Comparison of ENCODE assay signal across 13 mouse cellular contexts in the genomic region with DNA sequence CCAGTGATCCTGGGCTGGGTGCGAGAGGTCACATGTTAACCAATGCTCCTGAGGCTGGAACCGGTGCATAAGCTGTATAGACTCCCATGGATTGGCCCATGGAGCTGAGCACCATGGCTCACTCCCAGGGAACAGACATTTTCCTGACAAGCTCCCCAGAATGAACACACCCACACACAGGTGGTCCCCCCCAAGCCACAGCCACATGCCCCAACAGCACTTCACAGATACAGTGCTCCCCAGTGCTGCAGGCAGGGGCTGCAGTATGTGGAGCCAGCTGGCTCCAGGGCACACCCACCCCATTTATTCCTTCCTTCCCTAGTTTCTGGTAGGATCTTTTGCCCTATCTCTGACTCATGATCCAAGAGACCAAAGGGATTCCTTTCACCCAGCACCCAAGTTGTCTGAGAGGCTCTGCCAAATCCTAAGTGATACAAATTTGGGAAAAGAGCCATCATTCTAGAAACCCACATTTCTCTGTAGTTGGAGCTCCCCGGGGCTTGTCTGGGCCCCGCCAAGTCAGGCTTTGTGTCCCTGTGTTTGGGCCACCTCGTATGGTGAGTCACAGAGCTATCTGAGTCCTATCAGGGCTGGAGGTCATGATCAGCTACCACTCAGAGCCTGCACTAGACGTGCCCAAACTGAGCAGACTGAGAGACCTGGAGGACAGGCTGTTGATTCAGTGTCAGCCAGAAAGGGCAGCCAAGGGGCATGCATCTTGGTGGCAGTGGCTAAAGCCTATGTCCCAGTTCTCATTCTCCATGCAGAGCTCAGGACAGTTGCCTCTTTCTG. TPM values are rescaled to one million over a fixed set of nuclear protein-coding genes. Genes with fewer than 3 reads are reported as not detected.
DNase-seq lines count a peak whose midpoint lies in the region; ATAC-seq and TF ChIP-seq lines count a peak whose summit lies in the region.
"Had no signal": no experiment of that assay in that cellular context is flagged by ENCODE, and none has a peak within 500 bp of the region (broad histone marks: within the 10 kb centered on the region; RNA-seq: fewer than 3 reads in every experiment).

No protein-coding gene starts in this region.

- H3K9ac ChIP-seq in heart, adult 2 months (ENCODE audit: low read depth, low read length): no peak overlapping the region
- H3K9ac ChIP-seq in limb, embryonic 11.5 days (ENCODE audit: low read length): no peak overlapping the region
- H3K9ac ChIP-seq: liver, embryonic 15.5 days; midbrain, embryonic 15.5 days; neural tube, embryonic 13.5 days had no signal

- no peak for TF ChIP-seq POLR2A in heart, adult 2 months (IDR thresholded peaks at IDR 0.05; ENCODE audit: insufficient read depth, low read depth, low read length)

- peak; percentile 29 to 60 for DNase-seq in heart, adult 2 months
- no peak for DNase-seq in heart, postnatal 25 days (ENCODE audit: low spot score)
- DNase-seq in adipocyte (ENCODE audit: low spot score): peak; percentile 8
- DNase-seq in fat pad, adult 2 months (ENCODE audit: extremely low read depth, low read depth, low spot score): peak; percentile 83
- no peak for DNase-seq in limb, embryonic 11.5 days (ENCODE audit: low spot score)
- DNase-seq in spleen, postnatal 14 days (ENCODE audit: low spot score in 2 of 2): no peak
- no peak for DNase-seq in lung, postnatal 36 days
- DNase-seq: lung, postnatal 4 days had no signal

- intact Hi-C loops in heart, adult 2 months (cut with DNase I): loop anchor here (2.0 kb wide), 1 partner anchor 17 kb away; no protein-coding TSS in a partner anchor
- intact Hi-C loops in heart, postnatal 25 days (cut with DNase I): loop anchor here (2.0 kb wide), 1 partner anchor 29 kb away; no protein-coding TSS in a partner anchor

- TF ChIP-seq EP300 in heart, adult 2 months (IDR thresholded peaks at IDR 0.05; ENCODE audit: insufficient read depth, low read depth, low read length): no peak

- no peaks in the 10 kb centered on the region for H3K36me3 ChIP-seq in heart, adult 2 months (ENCODE audit: control insufficient read depth, insufficient read depth, low read length)
- H3K36me3 ChIP-seq in limb, embryonic 11.5 days (ENCODE audit: control insufficient read depth, insufficient read depth, low read length): no peaks in the 10 kb centered on the region
- H3K36me3 ChIP-seq: G1E; liver, embryonic 15.5 days; midbrain, embryonic 15.5 days; neural tube, embryonic 13.5 days had no signal

- peaks cover 5% of the 10 kb centered on the region for H3K4me1 ChIP-seq in heart, adult 2 months (ENCODE audit: control insufficient read depth, insufficient read depth, low read length)
- H3K4me1 ChIP-seq in limb, embryonic 11.5 days (ENCODE audit: control insufficient read depth, insufficient read depth, low read length): peaks cover 15% of the 10 kb centered on the region
- H3K4me1 ChIP-seq: liver, embryonic 15.5 days had no signal

- H3K9me3 ChIP-seq in limb, embryonic 11.5 days (ENCODE audit: control insufficient read depth, low read length): no peaks in the 10 kb centered on the region
- H3K9me3 ChIP-seq: G1E; liver, embryonic 15.5 days; midbrain, embryonic 15.5 days; neural tube, embryonic 13.5 days had no signal

- 0 out of 2 replicates have a peak, but pooled peaks have one; percentile 19 for ATAC-seq in limb, embryonic 11.5 days (ENCODE audit: insufficient number of reproducible peaks, low FRiP score, low TSS enrichment, low read depth)
- ATAC-seq: hindbrain, postnatal 0 days; midbrain, embryonic 15.5 days had no signal

- WGBS in heart, adult 2 months: 56% methylated on average over 6 of the region's 6 CpGs
- 77% methylated on average over 6 of the region's 6 CpGs for WGBS in limb, embryonic 11.5 days

- H3K4me3 ChIP-seq in heart, adult 2 months: no peak overlapping the region
- no peak overlapping the region for H3K4me3 ChIP-seq in limb, embryonic 11.5 days (ENCODE audit: low read depth, low read length)
- H3K4me3 ChIP-seq: liver, embryonic 15.5 days; midbrain, embryonic 15.5 days; neural tube, embryonic 13.5 days had no signal

- no peaks in the 10 kb centered on the region for H3K79me2 ChIP-seq in heart, adult 2 months (replicated peaks; ENCODE audit: control insufficient read depth, insufficient read depth, low read length)

- no peak overlapping the region for H3K4me2 ChIP-seq in limb, embryonic 11.5 days (ENCODE audit: low read depth, severe bottlenecking)
- H3K4me2 ChIP-seq: liver, embryonic 15.5 days; midbrain, embryonic 15.5 days; neural tube, embryonic 13.5 days had no signal

- no peak overlapping the region for H3K27ac ChIP-seq in heart, adult 2 months
- no peak overlapping the region for H3K27ac ChIP-seq in limb, embryonic 11.5 days (replicated peaks; ENCODE audit: low read depth, low read length)
- H3K27ac ChIP-seq: hindbrain, postnatal 0 days; liver, embryonic 15.5 days; midbrain, embryonic 15.5 days; neural tube, embryonic 13.5 days had no signal

- no peak for TF ChIP-seq CTCF in heart, adult 2 months (IDR thresholded peaks at IDR 0.05)

- no peaks in the 10 kb centered on the region for H3K27me3 ChIP-seq in heart, adult 2 months (ENCODE audit: control insufficient read depth, insufficient read depth, low read length)
- H3K27me3 ChIP-seq in limb, embryonic 11.5 days (ENCODE audit: control insufficient read depth, insufficient read depth, low read length): no peaks in the 10 kb centered on the region
- H3K27me3 ChIP-seq: midbrain, embryonic 15.5 days had no signal

RNA-seq across cellular contexts. Expression of a gene that starts 12.4 kb away (rescaled TPM):
- total RNA-seq in heart, adult 2 months (2021): 1 to 10 TPM; 2.0 to 2.8 TPM
- 8.1 and 8.6 TPM in 2 replicates for polyA plus RNA-seq in heart, adult 2 months (2012; rRNA removed)
- total RNA-seq in heart, postnatal 25 days (2021): 1 to 10 TPM; 2.4 to 2.6 TPM
- polyA plus RNA-seq in limb, embryonic 11.5 days (2014; fragmentation: Nextera tagmentation; extraction: Ambion mirVana): 31.9 and 34.8 TPM in 2 replicates
- total RNA-seq: G1E had no signal
- polyA plus RNA-seq: G1E had no signal

Comparison
In these comparisons a context has a peak if more than half of its experiments do, and no peak if none do; other contexts are left out.
1. DNase-seq: peak in heart, adult 2 months (2 of 2), adipocyte (single experiment) and fat pad, adult 2 months (single experiment); none in heart, postnatal 25 days (single experiment), limb, embryonic 11.5 days (single experiment), spleen, postnatal 14 days (0 of 2) and lung, postnatal 36 days (single experiment).